Mouse (Mus musculus) urinary bladder, postnatal 36 days (tissue): Measurements from ENCODE around the gene Trit1.
A peak's percentile ranks its signal among the peaks of the same experiment; 100 is the strongest.
"Not testable (repeated sequence)": the region's sequence is repeated elsewhere in the genome, so short reads cannot be mapped to it uniquely, and the experiment has no call there.

ENCODE experiments used
- DNase-seq, 2 experiments: peaks; one replicate each; pipeline ENCODE4 v3.0.0; 2022; ENCODE audit warnings: low spot score in 2 of 2, mixed read lengths in 1 of 2

Gene Trit1

GRCm38 (mm10) chr4:122996618-122997381 lies 19.6 kb upstream of the Trit1 start:
- peak in 1 of 2 experiments; percentile 37 for DNase-seq

GRCm38 (mm10) chr4:122998537-122999262 lies 17.7 kb upstream of the Trit1 start:
- DNase-seq = no peak

GRCm38 (mm10) chr4:122999263-122999691 lies 17.1 kb upstream of the Trit1 start:
- no peak for DNase-seq

GRCm38 (mm10) chr4:123000130-123000529 lies 16.3 kb upstream of the Trit1 start:
- DNase-seq = no peak

GRCm38 (mm10) chr4:123000617-123001342 lies 15.6 kb upstream of the Trit1 start:
- DNase-seq = no peak

GRCm38 (mm10) chr4:123005054-123005966 lies 11.1 kb upstream of the Trit1 start:
- DNase-seq = no peak

GRCm38 (mm10) chr4:123012501-123012900 lies 3.9 kb upstream of the Trit1 start:
- DNase-seq = not testable (repeated sequence)

- DNase-seq = no peak
These were observed 3.0 kb upstream of the Trit1 start for GRCm38 (mm10) chr4:123013346-123013945.

GRCm38 (mm10) chr4:123013949-123014406 lies 2.4 kb upstream of the Trit1 start:
- DNase-seq = no peak

- DNase-seq = no peak
These were observed 1.7 kb upstream of the Trit1 start for GRCm38 (mm10) chr4:123014501-123015282.

- DNase-seq = no peak
These were observed 5.2 kb downstream of the Trit1 start for GRCm38 (mm10) chr4:123021591-123021990.

GRCm38 (mm10) chr4:123022896-123023295 lies 6.5 kb downstream of the Trit1 start:
- no peak for DNase-seq

GRCm38 (mm10) chr4:123025418-123025817 lies 9.0 kb downstream of the Trit1 start:
- DNase-seq = no peak

- DNase-seq = no peak
These were observed 9.8 kb downstream of the Trit1 start for GRCm38 (mm10) chr4:123026161-123026560.

GRCm38 (mm10) chr4:123026597-123026996 lies 10.2 kb downstream of the Trit1 start:
- no peak for DNase-seq

- DNase-seq = no peak
These were observed 18.4 kb downstream of the Trit1 start for GRCm38 (mm10) chr4:123034841-123035240.

GRCm38 (mm10) chr4:123035636-123036035 lies 19.2 kb downstream of the Trit1 start:
- DNase-seq = no peak

- no peak for DNase-seq
These were observed 20.3 kb downstream of the Trit1 start for GRCm38 (mm10) chr4:123036710-123037109.

GRCm38 (mm10) chr4:123041131-123041530 lies 24.7 kb downstream of the Trit1 start:
- DNase-seq = no peak

GRCm38 (mm10) chr4:123043858-123044257 lies 27.5 kb downstream of the Trit1 start:
- no peak for DNase-seq
